Mouse (Mus musculus) ES-E14 (cell line): ENCODE results near the gene Senp3. TPM values are rescaled to one million over a fixed set of nuclear protein-coding genes. Genes with fewer than 3 reads are reported as not detected.
A peak's percentile ranks its signal among the peaks of the same experiment; 100 is the strongest.

Experiments
- DNase-seq: peaks from one replicate; pipeline ENCODE4 v3.0.0-alpha.2; 2013; ENCODE audit warnings: low read depth, low spot score
- H3K27ac ChIP-seq: 2 replicates; pipeline ENCODE4 v1.5.1; 2012; ENCODE audit warnings: low read depth, mild to moderate bottlenecking, low read length, moderate library complexity, mixed read lengths; ENCODE audit not compliant: poor library complexity, insufficient read depth, severe bottlenecking
- H3K36me3 ChIP-seq: 2 replicates; pipeline ENCODE4 v1.6.1; 2012; ENCODE audit warnings: mild to moderate bottlenecking, low read length, moderate library complexity, mixed read lengths; ENCODE audit not compliant: control insufficient read depth, poor library complexity, insufficient read depth, severe bottlenecking
- H3K4me1 ChIP-seq, 2 experiments: fragments of 150-350 bp in 1 of 2; sonication (generic) in 1 of 2; 2 replicates each; pipeline ENCODE4 v1.6.1; 2012; ENCODE audit warnings: low read length in 2 of 2, mild to moderate bottlenecking in 1 of 2, mixed read lengths in 1 of 2; ENCODE audit not compliant: control insufficient read depth in 2 of 2, insufficient read depth in 2 of 2, poor library complexity in 1 of 2
- H3K4me3 ChIP-seq, 2 experiments: fragments of 150-350 bp in 1 of 2; sonication (generic) in 1 of 2; 2 replicates each; pipeline ENCODE4 v1.5.1; 2012; ENCODE audit warnings: low read length in 2 of 2, low read depth in 1 of 2, mild to moderate bottlenecking in 1 of 2, mixed read lengths in 1 of 2; ENCODE audit not compliant: insufficient read depth in 1 of 2, poor library complexity in 1 of 2, severe bottlenecking in 1 of 2
- H3K9ac ChIP-seq: 2 replicates; pipeline ENCODE4 v1.6.1; 2012; ENCODE audit warnings: low read depth, mild to moderate bottlenecking, low read length, mixed read lengths; ENCODE audit not compliant: poor library complexity, insufficient read depth, severe bottlenecking
- H3K9me3 ChIP-seq: fragments of 150-350 bp; sonication (generic); 2 replicates; pipeline ENCODE4 v1.6.1; 2012; ENCODE audit warnings: low read depth, mild to moderate bottlenecking, low read length; ENCODE audit not compliant: control insufficient read depth, insufficient read depth
- CHD2 ChIP-seq: IDR thresholded peaks from 2 replicates; pipeline ENCODE4 v1.6.1; 2014; ENCODE audit warnings: mild to moderate bottlenecking, low read depth, low read length, inconsistent platforms
- HCFC1 ChIP-seq: IDR thresholded peaks from 2 replicates; pipeline ENCODE4 v1.6.1; 2012; ENCODE audit warnings: low read length, inconsistent platforms, borderline replicate concordance; ENCODE audit not compliant: insufficient read depth
- MAFK ChIP-seq: IDR thresholded peaks from 2 replicates; pipeline ENCODE4 v1.6.1; 2014; ENCODE audit warnings: mild to moderate bottlenecking, low read depth, low read length, inconsistent platforms; ENCODE audit not compliant: insufficient read depth
- ZC3H11A ChIP-seq: IDR thresholded peaks from 2 replicates; pipeline ENCODE4 v1.6.1; 2012; ENCODE audit warnings: low read depth, mild to moderate bottlenecking, inconsistent platforms, low read length, borderline replicate concordance
- ZNF384 ChIP-seq: IDR thresholded peaks from 2 replicates; pipeline ENCODE4 v1.6.1; 2012; ENCODE audit warnings: low read depth, low read length, inconsistent platforms
- in situ Hi-C, 2 experiments: fragments of 600-800 bp; cut with MboI; formaldehyde crosslinking; loops; one replicate each; pipeline ENCODE4 v1.15.1; 2025; ENCODE audit warnings: low sequenced_read_pairs in 2 of 2, inconsistent platforms in 1 of 2; ENCODE audit not compliant: unreplicated experiment in 2 of 2
- total RNA-seq: library from RNA; depleted of rRNA; stranded (reverse); fragments of 300-350 nt; gene quantifications from 2 replicates; pipeline ENCODE4 v1.2.3, GENCODE M21; 2012

Senp3 gene
- total RNA-seq, 1 experiment = 282 TPM

DNA sequence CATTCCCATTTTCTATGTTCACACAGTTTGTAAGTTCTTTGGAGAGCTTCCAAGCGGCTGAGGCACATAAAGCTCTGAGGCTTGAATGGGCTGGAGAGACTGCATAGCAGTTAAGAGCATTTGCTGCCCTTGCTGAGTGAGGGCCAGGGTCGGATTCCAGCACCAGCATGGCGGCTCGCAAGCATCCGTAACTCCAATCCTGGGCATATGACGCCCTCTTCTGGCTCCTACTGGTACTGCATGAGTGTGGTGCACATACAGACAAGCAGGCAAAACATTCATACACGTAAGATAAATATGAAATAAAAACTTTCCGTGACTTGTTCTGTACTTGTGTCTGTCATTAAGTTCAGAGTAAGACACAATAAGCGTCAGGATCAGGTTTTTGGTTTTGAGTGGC is 33.6 kb upstream of the Senp3 start:
- TF ChIP-seq ZNF384 (peak; percentile 50; the same call in 1 of the 2 replicates), CHD2 (no peak), HCFC1 (0 out of 2 replicates have a peak, but pooled peaks have one; percentile 61), ZC3H11A (peak; percentile 91)
- no peaks in the 10 kb centered on the region for H3K36me3 ChIP-seq
- in situ Hi-C loops = loop anchor here in 1 of 2 experiments (10.0 kb wide), 1 partner anchor 61 kb away; the partner anchor contains the start of gene Sox15
- no peaks in the 10 kb centered on the region for H3K9me3 ChIP-seq
- H3K9ac ChIP-seq = peak overlapping the region; percentile 63
- H3K4me3 ChIP-seq = peak overlapping the region in 1 of 2 experiments; percentile 59; a peak in 2 of 4 replicates
- H3K27ac ChIP-seq = peak overlapping the region; percentile 88
- peaks cover 1 to 12% of the 10 kb centered on the region in 2 experiments; a peak in 3 of 4 replicates for H3K4me1 ChIP-seq
- peak; percentile 87 for DNase-seq

GRCm38 (mm10) chr11:69714636-69715329 is 32.9 kb upstream of the Senp3 start:
- peaks cover 1 to 14% of the 10 kb centered on the region in 2 experiments; a peak in 3 of 4 replicates for H3K4me1 ChIP-seq
- DNase-seq = no peak
- H3K27ac ChIP-seq = peak overlapping the region; percentile 88
- no peak for TF ChIP-seq HCFC1
- no peak for TF ChIP-seq ZC3H11A
- TF ChIP-seq ZNF384 = no peak
- no peak for TF ChIP-seq CHD2
- TF ChIP-seq MAFK = no peak
- no peaks in the 10 kb centered on the region for H3K36me3 ChIP-seq
- H3K9me3 ChIP-seq = no peaks in the 10 kb centered on the region
- in situ Hi-C loops = loop anchor here in 1 of 2 experiments (10.0 kb wide), 1 partner anchor 60 kb away; the partner anchor contains the start of gene Sox15
- H3K9ac ChIP-seq = peak overlapping the region; percentile 63
- H3K4me3 ChIP-seq = peak overlapping the region in 1 of 2 experiments; percentile 59; a peak in 2 of 4 replicates

GRCm38 (mm10) chr11:69712954-69713672 is 31.2 kb upstream of the Senp3 start:
- TF ChIP-seq MAFK (peak; percentile 98), ZNF384 (no peak)
- Histone ChIP-seq H3K36me3 (no peaks in the 10 kb centered on the region), H3K4me1 (peaks cover 9 to 20% of the 10 kb centered on the region in 2 experiments), H3K9me3 (no peaks in the 10 kb centered on the region), H3K27ac (peak overlapping the region; percentile 79), H3K4me3 (peak overlapping the region; percentile 7 to 41; a peak in 1 of 4 replicates), H3K9ac (peak overlapping the region; percentile 55; the same call in 1 of the 2 replicates)
- DNase-seq = no peak
- in situ Hi-C loops = loop anchor here in 1 of 2 experiments (10.0 kb wide), 1 partner anchor 58 kb away; the partner anchor contains the start of gene Sox15

GRCm38 (mm10) chr11:69711082-69711481 is 29.2 kb upstream of the Senp3 start:
- TF ChIP-seq HCFC1 = no peak
- TF ChIP-seq ZC3H11A = no peak
- no peak for TF ChIP-seq MAFK
- TF ChIP-seq ZNF384 = no peak
- no peak for TF ChIP-seq CHD2
- Histone ChIP-seq H3K36me3 (no peaks in the 10 kb centered on the region), H3K9me3 (no peaks in the 10 kb centered on the region), H3K4me1 (peaks cover 16 to 21% of the 10 kb centered on the region in 2 experiments), H3K9ac (peak overlapping the region; percentile 12; the same call in 1 of the 2 replicates), H3K27ac (peak overlapping the region; percentile 98; the same call in 1 of the 2 replicates), H3K4me3 (no peak overlapping the region)
- in situ Hi-C loops = loop anchor here in 1 of 2 experiments (10.0 kb wide), 1 partner anchor 56 kb away; the partner anchor contains the start of gene Sox15
- DNase-seq = no peak
